Mouse (Mus musculus): ENCODE measurements around the gene Khk. TPM values are rescaled to one million over a fixed set of nuclear protein-coding genes. Genes with fewer than 3 reads are reported as not detected.

Khk gene
- polyA plus RNA-seq (2015; fragmentation: Nextera tagmentation; extraction: Ambion mirVana): 77.2 and 91.1 TPM in 2 replicates

GRCm38 (mm10) chr5:30921256-30922033 is at the start of gene Khk:
TSS of gene Khk (plus strand) at chr5:30921431.

GRCm38 (mm10) chr5:30888337-30889087 is 32.7 kb upstream of the Khk start, which contains the start of gene Agbl5:
TSS of gene Agbl5 (plus strand) at chr5:30888694.

GRCm38 (mm10) chr5:30907413-30908059 is 13.7 kb upstream of the Khk start, which contains the start of gene Ost4:
TSS of gene Ost4 (minus strand) at chr5:30907788.

GRCm38 (mm10) chr5:30913060-30913841 is 8.0 kb upstream of the Khk start, which contains the start of gene Emilin1:
TSS of gene Emilin1 (plus strand) at chr5:30913402.

GRCm38 (mm10) chr5:30944956-30945781 is 23.9 kb downstream of the Khk start, which contains the start of gene Cgref1:
TSS of gene Cgref1 (minus strand) at chr5:30945591.

GRCm38 (mm10) chr5:30959966-30960501 is 38.8 kb downstream of the Khk start, which contains the start of gene Preb:
TSS of gene Preb (minus strand) at chr5:30960361.

GRCm38 (mm10) chr5:30968416-30968815 is 47.2 kb downstream of the Khk start, which contains the start of gene Tcf23:
TSS of gene Tcf23 (plus strand) at chr5:30968662.

Other genes starting within 250 kb of the Khk start
- 7.5 and 31.0 TPM in 2 replicates for gene Dpysl5, start 209.9 kb upstream of the Khk start, polyA plus RNA-seq (2015; fragmentation: Nextera tagmentation; extraction: Ambion mirVana)
- 36.6 and 38.0 TPM in 2 replicates for gene Mapre3, start 106.8 kb upstream of the Khk start, polyA plus RNA-seq (2015; fragmentation: Nextera tagmentation; extraction: Ambion mirVana)
- 42.4 and 55.2 TPM in 2 replicates for gene Tmem214, start 53.4 kb upstream of the Khk start, polyA plus RNA-seq (2015; fragmentation: Nextera tagmentation; extraction: Ambion mirVana)
- 8.5 and 11.6 TPM in 2 replicates for gene Agbl5, start 32.7 kb upstream of the Khk start, polyA plus RNA-seq (2015; fragmentation: Nextera tagmentation; extraction: Ambion mirVana)
- 572 and 713 TPM in 2 replicates for gene Ost4, start 13.6 kb upstream of the Khk start, polyA plus RNA-seq (2015; fragmentation: Nextera tagmentation; extraction: Ambion mirVana)
- 101 and 110 TPM in 2 replicates for gene Emilin1, start 8.0 kb upstream of the Khk start, polyA plus RNA-seq (2015; fragmentation: Nextera tagmentation; extraction: Ambion mirVana)
- 7.9 and 17.1 TPM in 2 replicates for gene Cgref1, start 24.2 kb downstream of the Khk start, polyA plus RNA-seq (2015; fragmentation: Nextera tagmentation; extraction: Ambion mirVana)
- 45.1 and 79.5 TPM in 2 replicates for gene Preb, start 38.9 kb downstream of the Khk start, polyA plus RNA-seq (2015; fragmentation: Nextera tagmentation; extraction: Ambion mirVana)
- gene Tcf23, start 47.2 kb downstream of the Khk start, polyA plus RNA-seq (2015; fragmentation: Nextera tagmentation; extraction: Ambion mirVana): 0.65 and 0.84 TPM in 2 replicates
- 349 and 399 TPM in 2 replicates for gene Atraid, start 126.9 kb downstream of the Khk start, polyA plus RNA-seq (2015; fragmentation: Nextera tagmentation; extraction: Ambion mirVana)
- gene Slc5a6, start 127.5 kb downstream of the Khk start, polyA plus RNA-seq (2015; fragmentation: Nextera tagmentation; extraction: Ambion mirVana): 5.9 and 7.6 TPM in 2 replicates
- 3.8 and 4.5 TPM in 2 replicates for gene Cad, start 133.3 kb downstream of the Khk start, polyA plus RNA-seq (2015; fragmentation: Nextera tagmentation; extraction: Ambion mirVana)
- gene Dnajc5g, start 184.9 kb downstream of the Khk start, polyA plus RNA-seq (2015; fragmentation: Nextera tagmentation; extraction: Ambion mirVana): not detected in 2 replicates
- gene Slc30a3, start 186.8 kb downstream of the Khk start, polyA plus RNA-seq (2015; fragmentation: Nextera tagmentation; extraction: Ambion mirVana): 0.29 and 2.7 TPM in 2 replicates
- gene Trim54, start 195.3 kb downstream of the Khk start, polyA plus RNA-seq (2015; fragmentation: Nextera tagmentation; extraction: Ambion mirVana): 1.3 TPM in 1 of 2 replicates, not detected in the other
- gene Ucn, start 217.4 kb downstream of the Khk start, polyA plus RNA-seq (2015; fragmentation: Nextera tagmentation; extraction: Ambion mirVana): not detected in 2 replicates
- gene Mpv17, start 232.8 kb downstream of the Khk start, polyA plus RNA-seq (2015; fragmentation: Nextera tagmentation; extraction: Ambion mirVana): 73.8 and 79.7 TPM in 2 replicates

All from adrenal gland, postnatal 0 days (tissue).